Mouse (Mus musculus) heart, embryonic 12.5 days (tissue): ENCODE results near the gene Cxcl16. TPM values are rescaled to one million over a fixed set of nuclear protein-coding genes. Genes with fewer than 3 reads are reported as not detected.
"Not testable (repeated sequence)": the region's sequence is repeated elsewhere in the genome, so short reads cannot be mapped to it uniquely, and the experiment has no call there.

Experiments
- ATAC-seq: fragments of 200-750 bp; cut with Nextera tagmentation; 2 replicates; pipeline ENCODE4 v1.8.0; 2017; ENCODE audit warnings: moderate TSS enrichment, moderate library complexity; ENCODE audit not compliant: insufficient number of reproducible peaks, low FRiP score
- H3K27ac ChIP-seq: fragments of 300-500 bp; sonication (generic); 2 replicates; pipeline ENCODE4 v1.5.1; 2016; ENCODE audit warnings: mild to moderate bottlenecking, moderate library complexity; ENCODE audit not compliant: poor library complexity, severe bottlenecking
- H3K27me3 ChIP-seq: fragments of 300-500 bp; sonication (generic); replicated peaks from 2 replicates; pipeline ENCODE4 v1.6.1; 2016; ENCODE audit warnings: mild to moderate bottlenecking, moderate library complexity
- H3K36me3 ChIP-seq: fragments of 300-500 bp; sonication (generic); 2 replicates; pipeline ENCODE4 v1.6.1; 2016; ENCODE audit warnings: mild to moderate bottlenecking, moderate library complexity
- H3K4me1 ChIP-seq: fragments of 300-500 bp; sonication (generic); replicated peaks from 2 replicates; pipeline ENCODE4 v1.6.1; 2016; ENCODE audit warnings: mild to moderate bottlenecking
- H3K4me2 ChIP-seq: fragments of 300-500 bp; sonication (generic); 2 replicates; pipeline ENCODE4 v1.6.1; 2016; ENCODE audit warnings: mild to moderate bottlenecking, moderate library complexity
- H3K4me3 ChIP-seq: fragments of 300-500 bp; sonication (generic); 2 replicates; pipeline ENCODE4 v1.5.1; 2016; ENCODE audit warnings: mild to moderate bottlenecking
- H3K9ac ChIP-seq: fragments of 300-500 bp; sonication (generic); 2 replicates; pipeline ENCODE4 v1.6.1; 2016; ENCODE audit warnings: mild to moderate bottlenecking, moderate library complexity
- H3K9me3 ChIP-seq: fragments of 300-500 bp; sonication (generic); replicated peaks from 2 replicates; pipeline ENCODE4 v1.6.1; 2016; ENCODE audit warnings: mild to moderate bottlenecking, moderate library complexity
- WGBS: fragments of 180-500 bp; shearing (Covaris S2); methylation state at CpG from one replicate; pipeline ENCODE4 v1.1.7; 2016; 5-methylcytosine and 5-hydroxymethylcytosine counted together
- polyA plus RNA-seq: library from polyadenylated mRNA; unstranded; fragments of >200 nt; fragmentation: Nextera tagmentation; extraction: Ambion mirVana; gene quantifications from 2 replicates; pipeline ENCODE4 v1.2.1, GENCODE M21; 2016

Cxcl16 gene
- polyA plus RNA-seq, 1 experiment from 2014 or later, result 6.1 TPM

- H3K4me2 ChIP-seq, result no peak overlapping the region
- H3K4me3 ChIP-seq, result no peak overlapping the region
- peaks cover 4% of the 10 kb centered on the region; the same call in 1 of the 2 replicates for H3K4me1 ChIP-seq
- 56% methylated on average over 12 of the region's 12 CpGs for WGBS
- no peaks in the 10 kb centered on the region for H3K36me3 ChIP-seq
- no peaks in the 10 kb centered on the region for H3K27me3 ChIP-seq
- H3K27ac ChIP-seq, result no peak overlapping the region
- ATAC-seq, result no peak
- H3K9me3 ChIP-seq, result no peaks in the 10 kb centered on the region
- H3K9ac ChIP-seq, result no peak overlapping the region
These were observed 15.2 kb upstream of the Cxcl16 start for GRCm38 (mm10) chr11:70474872-70475534.

GRCm38 (mm10) chr11:70473291-70473690, 13.5 kb upstream of the Cxcl16 start:
- 77% methylated on average over 5 of the region's 5 CpGs for WGBS
- not testable (repeated sequence) for H3K27me3 ChIP-seq, H3K27ac ChIP-seq, H3K9ac ChIP-seq, ATAC-seq, H3K4me3 ChIP-seq, H3K9me3 ChIP-seq, H3K4me2 ChIP-seq, H3K36me3 ChIP-seq
- peaks cover 12% of the 10 kb centered on the region; the same call in 1 of the 2 replicates for H3K4me1 ChIP-seq

- Histone ChIP-seq H3K9me3 (no peaks in the 10 kb centered on the region), H3K4me3 (no peak overlapping the region), H3K4me1 (peaks cover 12% of the 10 kb centered on the region; the same call in 1 of the 2 replicates), H3K27ac (no peak overlapping the region), H3K4me2 (no peak overlapping the region), H3K27me3 (no peaks in the 10 kb centered on the region), H3K36me3 (no peaks in the 10 kb centered on the region), H3K9ac (no peak overlapping the region)
- no peak for ATAC-seq
These were observed 12.9 kb upstream of the Cxcl16 start for GRCm38 (mm10) chr11:70472716-70473115.

- H3K4me3 ChIP-seq, result no peak overlapping the region
- H3K4me1 ChIP-seq, result peaks cover 24% of the 10 kb centered on the region
- no peak overlapping the region for H3K27ac ChIP-seq
- no peak overlapping the region for H3K9ac ChIP-seq
- 81% methylated on average over 3 of the region's 3 CpGs for WGBS
- ATAC-seq, result no peak
- no peak overlapping the region for H3K4me2 ChIP-seq
- H3K27me3 ChIP-seq, result peaks cover 16% of the 10 kb centered on the region
- H3K9me3 ChIP-seq, result no peaks in the 10 kb centered on the region
- no peaks in the 10 kb centered on the region for H3K36me3 ChIP-seq
These were observed 10.0 kb upstream of the Cxcl16 start for GRCm38 (mm10) chr11:70469764-70470163.

GRCm38 (mm10) chr11:70467902-70468619, 8.3 kb upstream of the Cxcl16 start:
- 42% methylated on average over 5 of the region's 5 CpGs for WGBS
- peak overlapping the region; percentile 62 for H3K27ac ChIP-seq
- H3K9ac ChIP-seq, result no peak overlapping the region

GRCm38 (mm10) chr11:70465824-70466223, 6.0 kb upstream of the Cxcl16 start:
- Histone ChIP-seq H3K4me2 (peak overlapping the region; percentile 72), H3K36me3 (no peaks in the 10 kb centered on the region), H3K27me3 (peaks cover 43% of the 10 kb centered on the region), H3K27ac (peak overlapping the region; percentile 72), H3K4me3 (peak overlapping the region; percentile 41), H3K9ac (peak overlapping the region; percentile 66), H3K4me1 (peaks cover 24% of the 10 kb centered on the region), H3K9me3 (peaks cover 3% of the 10 kb centered on the region; the same call in 1 of the 2 replicates)
- ATAC-seq, result 0 out of 2 replicates have a peak, but pooled peaks have one; percentile 2
- 7% methylated on average over 23 of the region's 23 CpGs for WGBS

More at GRCm38 (mm10) chr11:70467902-70468619, 8.3 kb upstream of the Cxcl16 start:
- Histone ChIP-seq H3K4me2 (no peak overlapping the region), H3K27me3 (peaks cover 33% of the 10 kb centered on the region), H3K36me3 (no peaks in the 10 kb centered on the region), H3K4me1 (peaks cover 24% of the 10 kb centered on the region), H3K9me3 (no peaks in the 10 kb centered on the region), H3K4me3 (no peak overlapping the region)
- ATAC-seq, result peak; percentile 76

GRCm38 (mm10) chr11:70465211-70465610, 5.4 kb upstream of the Cxcl16 start:
- 21% methylated on average over 16 of the region's 16 CpGs for WGBS

GRCm38 (mm10) chr11:70463970-70464369, 4.2 kb upstream of the Cxcl16 start:
- no peaks in the 10 kb centered on the region for H3K36me3 ChIP-seq
- no peak overlapping the region for H3K27ac ChIP-seq
- H3K4me3 ChIP-seq, result no peak overlapping the region
- H3K9ac ChIP-seq, result no peak overlapping the region
- no peak for ATAC-seq
- H3K9me3 ChIP-seq, result peaks cover 3% of the 10 kb centered on the region; the same call in 1 of the 2 replicates
- peaks cover 55% of the 10 kb centered on the region for H3K27me3 ChIP-seq
- H3K4me2 ChIP-seq, result no peak overlapping the region
- H3K4me1 ChIP-seq, result peaks cover 18% of the 10 kb centered on the region
- 74% methylated on average over 5 of the region's 5 CpGs for WGBS

More at GRCm38 (mm10) chr11:70465211-70465610, 5.4 kb upstream of the Cxcl16 start:
- Histone ChIP-seq H3K27ac (peak overlapping the region; percentile 72), H3K4me2 (peak overlapping the region; percentile 72), H3K36me3 (no peaks in the 10 kb centered on the region), H3K9me3 (peaks cover 3% of the 10 kb centered on the region; the same call in 1 of the 2 replicates), H3K9ac (peak overlapping the region; percentile 66), H3K4me3 (peak overlapping the region; percentile 41), H3K27me3 (peaks cover 49% of the 10 kb centered on the region), H3K4me1 (peaks cover 24% of the 10 kb centered on the region)
- ATAC-seq, result no peak

GRCm38 (mm10) chr11:70458688-70459600, 840 bp downstream of the Cxcl16 start, which contains the start of gene Zmynd15:
TSS of gene Zmynd15 (plus strand) at chr11:70459433.
- H3K4me3 ChIP-seq, result peak within 1 kb of the TSS; percentile 68
- peaks cover 3% of the 10 kb centered on the region; the same call in 1 of the 2 replicates for H3K9me3 ChIP-seq
- H3K27me3 ChIP-seq, result peaks cover 36% of the 10 kb centered on the region
- H3K27ac ChIP-seq, result no peak within 1 kb of the TSS
- no peak; the same call in 1 of the 2 replicates for ATAC-seq
- peak within 1 kb of the TSS; percentile 78 for H3K9ac ChIP-seq
- H3K36me3 ChIP-seq, result 0 out of 2 replicates have a peak, but pooled peaks cover 9% of the 10 kb centered on the region
- WGBS, result 14% methylated on average over 32 of the region's 32 CpGs
- peaks cover 5% of the 10 kb centered on the region for H3K4me1 ChIP-seq
- H3K4me2 ChIP-seq, result peak within 1 kb of the TSS; percentile 95

GRCm38 (mm10) chr11:70453261-70454044, 6.3 kb downstream of the Cxcl16 start:
- H3K27ac ChIP-seq, result no peak overlapping the region
- peaks cover under 1% of the 10 kb centered on the region; the same call in 1 of the 2 replicates for H3K27me3 ChIP-seq
- peaks cover 19% of the 10 kb centered on the region for H3K36me3 ChIP-seq
- no peak overlapping the region for H3K4me2 ChIP-seq
- no peak overlapping the region for H3K4me3 ChIP-seq
- peaks cover 11% of the 10 kb centered on the region for H3K4me1 ChIP-seq
- no peak overlapping the region for H3K9ac ChIP-seq
- ATAC-seq, result no peak
- H3K9me3 ChIP-seq, result no peaks in the 10 kb centered on the region
- WGBS, result 85% methylated on average over 9 of the region's 9 CpGs
